Mouse (Mus musculus): ENCODE data around the gene Ripk4. TPM values are rescaled to one million over a fixed set of nuclear protein-coding genes. Genes with fewer than 3 reads are reported as not detected.
A peak's percentile ranks its signal among the peaks of the same experiment; 100 is the strongest.

Gene Ripk4
- total RNA-seq, 2 experiments from 2014 or later: 0.20 to 0.34 TPM

DNA sequence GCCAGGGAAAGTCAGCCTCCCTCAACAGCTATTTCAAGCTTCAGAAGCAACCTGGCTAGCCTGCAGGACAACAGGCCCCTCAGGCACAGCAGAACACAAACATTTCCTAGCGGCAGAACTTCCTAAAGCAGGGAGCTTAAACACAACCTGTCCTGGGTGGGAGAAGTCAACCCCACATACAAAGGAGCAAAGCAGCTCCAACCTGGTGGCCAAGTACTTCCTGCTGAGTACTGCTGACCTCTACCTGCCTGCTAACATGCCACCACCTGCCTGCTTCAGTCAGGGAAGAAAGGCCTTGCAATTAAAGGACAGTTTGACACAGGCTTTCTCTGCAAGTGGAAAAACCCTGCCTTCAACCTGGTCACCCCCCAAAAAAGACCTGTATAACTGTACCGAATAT lies 1.8 kb downstream of the Ripk4 start:
- DNase-seq (ENCODE audit: low spot score in 2 of 2): no peak
- Histone ChIP-seq H3K27ac (no peak overlapping the region), H3K4me3 (no peak overlapping the region)
- TF ChIP-seq CTCF (conservative IDR thresholded peaks at IDR 0.05): no peak

DNA sequence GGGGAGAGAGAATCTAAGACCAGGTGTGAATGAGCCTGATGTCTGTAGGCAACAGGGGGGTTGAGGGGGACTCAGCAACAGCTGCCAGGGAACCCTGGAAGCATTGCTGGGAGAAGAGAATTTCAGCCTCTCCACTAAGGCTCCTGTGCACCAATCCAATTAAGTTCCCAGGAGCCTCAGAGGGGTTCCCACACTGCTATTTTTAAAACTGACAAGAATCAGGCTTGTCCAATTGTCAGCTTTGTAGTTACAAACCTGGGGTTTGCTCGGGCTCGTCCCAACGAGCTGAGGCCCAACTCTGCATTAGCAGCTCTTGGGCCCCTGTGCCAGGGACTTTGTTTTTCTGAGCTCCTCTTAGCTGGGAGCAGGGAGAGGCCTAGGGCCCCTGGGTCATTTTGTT lies 3.9 kb downstream of the Ripk4 start:
- TF ChIP-seq CTCF (conservative IDR thresholded peaks at IDR 0.05): no peak
- Histone ChIP-seq H3K4me3 (no peak overlapping the region), H3K27ac (no peak overlapping the region)
- no peak for DNase-seq (ENCODE audit: low spot score in 2 of 2)

DNA sequence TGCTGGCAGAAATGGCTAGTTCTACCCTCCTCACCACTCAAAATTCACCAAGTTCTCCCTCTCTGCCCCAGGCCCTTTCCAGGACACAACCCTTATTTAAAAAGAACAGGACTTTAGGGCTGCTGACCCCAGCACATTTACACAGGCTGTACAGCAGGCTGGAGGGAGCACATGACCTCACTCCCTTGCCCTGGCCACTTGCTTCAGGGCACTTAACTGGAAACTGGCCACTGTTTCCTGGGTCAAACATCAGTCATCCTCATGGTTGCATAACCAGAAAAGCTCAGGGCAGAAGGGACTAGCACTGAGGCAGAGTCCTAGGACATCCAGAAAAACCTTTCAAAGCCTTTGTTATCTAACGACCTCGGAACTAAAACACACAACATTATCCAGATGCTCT lies 5.3 kb downstream of the Ripk4 start:
- TF ChIP-seq CTCF (conservative IDR thresholded peaks at IDR 0.05): no peak
- Histone ChIP-seq H3K27ac (no peak overlapping the region), H3K4me3 (no peak overlapping the region)
- DNase-seq (ENCODE audit: low spot score in 2 of 2): no peak

DNA sequence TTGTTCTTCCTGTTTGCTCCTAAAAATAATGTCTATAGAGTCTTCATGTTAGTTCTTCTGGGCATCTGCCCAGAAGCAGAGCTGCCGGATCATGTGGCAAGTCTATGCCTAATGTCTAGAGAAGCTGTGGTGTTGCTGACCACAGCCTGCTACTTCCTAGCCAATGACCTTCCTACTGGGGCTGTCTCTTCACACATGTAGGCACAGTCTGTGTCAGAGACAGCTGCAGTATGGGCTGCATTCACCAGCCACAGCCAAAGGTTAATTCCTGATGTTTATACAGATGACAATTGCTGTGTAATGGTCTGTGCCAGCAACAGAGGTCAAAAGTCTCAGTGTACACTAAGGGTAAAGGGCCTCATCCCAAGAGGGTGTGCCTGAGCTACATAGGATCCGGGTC lies 7.1 kb downstream of the Ripk4 start:
- no peak for TF ChIP-seq CTCF (conservative IDR thresholded peaks at IDR 0.05)
- no peak overlapping the region for H3K27ac ChIP-seq
- H3K4me3 ChIP-seq: no peak overlapping the region
- DNase-seq (ENCODE audit: low spot score in 2 of 2): no peak

DNA sequence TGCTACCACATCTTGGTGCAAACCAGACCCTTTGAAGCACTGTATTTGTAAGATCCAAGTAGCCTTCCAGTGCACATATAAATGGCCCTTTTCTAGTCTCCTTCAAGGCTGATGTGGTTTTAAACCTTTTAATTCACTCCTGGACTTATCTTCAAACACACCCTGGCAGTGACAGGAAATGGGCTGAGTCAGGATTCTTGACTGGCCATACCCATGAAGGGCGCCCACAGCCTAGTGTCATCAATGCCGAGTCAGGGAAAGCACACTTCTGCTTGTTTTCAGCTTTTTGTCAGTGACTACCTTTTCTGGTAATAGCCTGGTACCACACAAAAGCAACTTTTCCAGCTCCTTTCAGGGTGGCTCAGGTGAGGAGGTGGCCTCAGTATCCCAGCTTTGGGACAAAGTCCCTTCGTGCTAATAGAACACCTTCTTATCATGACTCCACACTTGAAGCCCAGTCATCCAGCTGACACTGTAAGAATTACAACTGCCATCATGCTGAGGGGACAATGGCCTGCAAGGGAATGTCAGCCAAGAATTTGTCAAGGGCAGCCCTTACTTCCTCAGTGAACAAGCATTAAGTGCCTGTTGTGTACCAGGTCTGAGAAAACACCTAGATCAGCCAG lies 11.2 kb downstream of the Ripk4 start:
- no peak overlapping the region for H3K27ac ChIP-seq
- TF ChIP-seq CTCF (conservative IDR thresholded peaks at IDR 0.05): no peak
- no peak overlapping the region for H3K4me3 ChIP-seq
- DNase-seq (ENCODE audit: low spot score in 2 of 2): no peak

DNA sequence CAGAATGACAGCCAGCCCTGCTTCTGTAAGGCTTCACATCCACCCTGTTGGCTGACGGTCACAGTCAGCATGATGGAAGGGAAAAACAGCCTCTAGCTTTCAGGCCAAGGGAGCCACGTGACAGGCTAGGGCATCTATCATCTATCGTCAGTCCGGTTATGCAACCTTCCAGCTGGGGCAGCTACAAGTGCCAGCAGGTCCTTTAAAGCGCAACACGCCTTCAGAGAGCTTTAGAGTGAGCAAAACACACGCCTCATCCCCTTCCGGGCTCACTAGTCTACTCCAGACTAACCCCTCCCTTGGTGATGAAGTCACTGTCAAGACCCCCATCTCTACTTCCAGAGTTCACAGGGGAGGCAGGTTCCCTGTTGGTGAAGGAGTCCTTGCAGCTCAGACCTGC lies 11.7 kb downstream of the Ripk4 start:
- Histone ChIP-seq H3K27ac (no peak overlapping the region), H3K4me3 (no peak overlapping the region)
- peak; percentile 18 to 40 for DNase-seq (ENCODE audit: low spot score in 2 of 2)
- no peak for TF ChIP-seq CTCF (conservative IDR thresholded peaks at IDR 0.05)

DNA sequence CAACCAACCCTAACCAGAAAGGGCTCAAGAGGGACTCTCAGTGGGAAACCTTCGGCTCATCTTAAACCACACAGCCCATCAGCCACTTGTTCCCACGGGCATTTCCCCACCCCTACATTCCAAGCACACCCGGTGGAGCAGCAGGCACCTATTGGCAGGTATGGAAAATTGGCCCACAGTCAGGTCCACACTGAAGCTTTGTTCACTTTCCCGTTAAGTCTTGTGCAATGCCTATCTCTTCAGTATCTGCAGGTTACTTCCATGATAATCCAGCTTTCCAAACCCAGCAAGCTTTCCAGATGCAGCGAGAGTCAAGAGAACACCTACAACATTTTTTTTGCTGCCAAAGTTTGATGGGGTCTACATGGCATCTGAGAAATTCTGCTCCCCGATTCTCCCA lies 15.2 kb downstream of the Ripk4 start:
- Histone ChIP-seq H3K27ac (no peak overlapping the region), H3K4me3 (no peak overlapping the region)
- no peak for DNase-seq (ENCODE audit: low spot score in 2 of 2)
- no peak for TF ChIP-seq CTCF (conservative IDR thresholded peaks at IDR 0.05)

DNA sequence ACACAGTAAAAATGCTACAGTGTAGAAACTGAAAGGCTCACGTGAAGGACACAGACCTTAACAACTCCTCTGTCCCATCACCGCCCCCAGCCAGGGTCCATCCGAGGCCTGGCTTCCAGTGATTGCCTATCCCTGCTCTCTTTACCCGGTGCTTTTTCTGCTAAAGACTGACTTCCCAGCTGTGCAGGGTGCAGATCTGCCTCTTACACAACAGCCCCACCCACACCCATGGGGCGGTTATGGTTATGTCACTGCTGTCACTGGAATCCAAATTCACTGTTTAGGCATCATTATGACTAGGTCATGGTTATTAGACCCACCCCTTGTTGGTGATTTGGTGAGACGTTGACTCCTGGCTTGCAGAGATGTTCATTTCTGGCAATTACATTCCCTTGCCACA lies 25.6 kb downstream of the Ripk4 start:
- Histone ChIP-seq H3K4me3 (no peak overlapping the region), H3K27ac (no peak overlapping the region)
- DNase-seq (ENCODE audit: low spot score in 2 of 2): no peak
- TF ChIP-seq CTCF (conservative IDR thresholded peaks at IDR 0.05): no peak

DNA sequence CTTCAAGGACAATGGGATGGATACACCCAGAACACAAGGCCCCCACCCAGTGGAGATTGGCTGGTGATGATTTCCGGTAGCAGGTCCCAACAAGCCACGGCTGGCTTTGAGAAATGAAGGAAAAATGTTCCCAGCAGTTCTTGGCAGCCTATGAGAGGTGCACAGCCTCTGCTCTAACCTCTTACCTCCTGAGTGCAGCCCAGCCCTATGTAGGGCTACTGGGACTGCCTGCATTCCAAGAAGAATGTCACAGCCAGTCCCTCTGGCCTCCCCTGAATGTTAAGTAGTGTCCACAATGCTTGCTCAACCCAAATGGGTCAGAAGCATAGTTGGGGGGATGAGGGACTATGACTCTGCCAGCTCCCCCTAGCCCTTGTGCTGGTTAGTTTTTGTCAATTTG lies 27.0 kb downstream of the Ripk4 start:
- Histone ChIP-seq H3K4me3 (no peak overlapping the region), H3K27ac (peak overlapping the region; percentile 33; the same call in 1 of the 2 replicates)
- no peak for TF ChIP-seq CTCF (conservative IDR thresholded peaks at IDR 0.05)
- DNase-seq (ENCODE audit: low spot score in 2 of 2): no peak

DNA sequence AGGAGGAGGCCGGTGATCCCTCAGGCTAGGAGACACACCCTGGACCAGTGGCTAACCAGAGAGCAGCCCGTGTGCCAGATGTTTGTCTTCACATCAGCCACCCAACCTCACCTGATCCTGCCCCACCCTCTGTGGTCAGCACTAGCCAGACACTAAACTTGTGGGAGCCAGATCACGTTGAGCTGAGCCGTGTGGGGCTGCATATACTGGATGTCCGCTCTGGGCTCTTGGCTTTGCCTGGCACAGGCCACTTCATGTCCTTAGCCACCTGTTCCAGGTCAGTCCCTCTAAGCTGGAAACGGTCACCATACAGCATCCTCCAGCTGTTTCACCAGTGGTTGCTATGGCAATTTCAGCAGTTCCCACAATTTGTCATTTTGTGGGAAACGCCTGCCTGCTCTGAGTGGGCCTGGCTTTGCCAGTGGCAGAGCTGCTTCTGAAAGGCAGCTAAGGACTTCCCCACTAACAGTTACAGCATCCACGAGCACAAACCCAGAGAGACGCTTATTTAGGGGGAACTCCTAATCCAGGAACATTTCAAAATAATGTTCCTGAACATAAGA lies 28.7 kb downstream of the Ripk4 start:
- DNase-seq (ENCODE audit: low spot score in 2 of 2): no peak
- Histone ChIP-seq H3K27ac (no peak overlapping the region), H3K4me3 (no peak overlapping the region)
- no peak for TF ChIP-seq CTCF (conservative IDR thresholded peaks at IDR 0.05)

DNA sequence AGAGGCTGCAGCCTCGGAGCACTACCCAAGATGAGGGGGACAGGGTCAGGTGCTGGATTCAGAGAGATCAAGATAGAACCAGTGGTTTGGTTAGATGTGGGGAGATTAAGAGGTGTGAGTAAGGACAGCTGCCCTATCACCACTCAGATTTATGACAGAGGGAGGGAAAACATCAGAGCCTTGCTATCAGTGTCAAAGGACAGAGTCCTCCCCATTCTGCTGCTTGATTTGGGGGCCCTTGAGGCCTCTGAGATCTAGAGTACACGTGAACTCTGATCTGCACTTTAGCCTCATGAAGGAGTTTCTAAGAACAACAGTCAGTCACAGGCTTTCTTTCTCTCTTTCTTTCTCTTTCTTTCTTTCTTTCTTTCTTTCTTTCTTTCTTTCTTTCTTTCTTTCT lies 30.0 kb downstream of the Ripk4 start:
- TF ChIP-seq CTCF (conservative IDR thresholded peaks at IDR 0.05): no peak
- DNase-seq (ENCODE audit: low spot score in 2 of 2): no peak
- no peak overlapping the region for H3K27ac ChIP-seq
- no peak overlapping the region for H3K4me3 ChIP-seq

DNA sequence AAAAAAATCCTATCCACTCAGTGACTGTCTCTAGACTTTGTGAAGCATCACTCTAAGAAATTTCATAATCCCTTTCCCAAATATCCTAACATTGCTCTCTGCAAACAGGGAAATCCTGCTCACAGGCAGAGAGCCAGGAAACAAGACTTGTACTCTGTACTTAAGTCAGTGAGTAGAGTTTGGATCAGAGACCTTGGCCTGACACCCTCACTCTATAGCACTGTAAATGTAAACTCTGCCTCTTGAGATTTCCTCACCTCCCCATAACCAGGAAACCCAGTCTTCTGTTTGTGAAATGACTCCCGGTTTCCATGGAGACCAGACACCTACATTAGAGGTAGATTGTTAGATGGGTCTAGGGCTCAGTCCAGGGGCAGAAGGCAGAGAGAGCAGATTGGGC lies 33.3 kb downstream of the Ripk4 start:
- no peak overlapping the region for H3K4me3 ChIP-seq
- TF ChIP-seq CTCF (conservative IDR thresholded peaks at IDR 0.05): no peak
- H3K27ac ChIP-seq: no peak overlapping the region
- no peak for DNase-seq (ENCODE audit: low spot score in 2 of 2)

DNA sequence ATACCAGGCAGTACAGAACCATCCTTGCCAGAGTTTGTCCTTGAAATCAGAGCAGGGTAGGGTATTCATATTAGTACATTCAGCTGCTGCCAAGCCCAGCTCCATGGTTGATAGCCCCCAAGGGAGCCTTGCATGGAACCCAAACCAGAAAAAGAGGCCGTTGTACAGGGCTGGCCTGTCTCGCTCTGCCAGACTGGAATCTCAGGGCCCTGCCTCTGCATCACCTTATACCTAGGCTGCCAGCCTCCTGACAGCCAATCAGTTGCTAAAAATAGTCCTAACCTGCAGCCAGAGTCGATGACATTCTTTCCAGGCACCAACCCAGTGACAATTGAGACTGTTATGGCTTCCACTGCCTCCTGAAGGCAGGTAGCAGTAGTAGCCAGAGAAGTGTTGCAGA lies 37.2 kb downstream of the Ripk4 start:
- Histone ChIP-seq H3K4me3 (no peak overlapping the region), H3K27ac (no peak overlapping the region)
- DNase-seq (ENCODE audit: low spot score in 2 of 2): no peak
- no peak for TF ChIP-seq CTCF (conservative IDR thresholded peaks at IDR 0.05)

DNA sequence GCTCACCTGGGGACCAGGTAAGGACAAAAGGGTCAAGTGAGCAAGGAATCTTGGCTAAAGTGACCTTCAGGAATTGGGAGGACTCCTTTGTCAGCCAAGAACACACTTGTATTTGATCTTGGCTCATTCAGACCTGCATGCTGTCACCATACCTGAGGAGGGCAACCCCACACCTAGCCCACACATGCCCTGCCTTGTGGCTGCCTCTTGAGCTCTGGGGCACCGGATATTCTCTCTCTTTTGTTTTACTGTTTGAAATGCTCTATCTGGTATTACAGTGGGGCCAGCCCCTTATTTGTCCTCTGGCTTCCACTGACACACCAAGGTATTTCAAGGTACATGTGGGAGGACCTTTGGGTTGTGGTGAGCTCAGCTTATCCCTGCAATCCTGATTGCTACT lies 43.5 kb downstream of the Ripk4 start:
- no peak for DNase-seq (ENCODE audit: low spot score in 2 of 2)
- Histone ChIP-seq H3K27ac (no peak overlapping the region), H3K4me3 (no peak overlapping the region)
- TF ChIP-seq CTCF (conservative IDR thresholded peaks at IDR 0.05): no peak
